ENCODE assay signal across 8 mouse cellular contexts in the genomic region with DNA sequence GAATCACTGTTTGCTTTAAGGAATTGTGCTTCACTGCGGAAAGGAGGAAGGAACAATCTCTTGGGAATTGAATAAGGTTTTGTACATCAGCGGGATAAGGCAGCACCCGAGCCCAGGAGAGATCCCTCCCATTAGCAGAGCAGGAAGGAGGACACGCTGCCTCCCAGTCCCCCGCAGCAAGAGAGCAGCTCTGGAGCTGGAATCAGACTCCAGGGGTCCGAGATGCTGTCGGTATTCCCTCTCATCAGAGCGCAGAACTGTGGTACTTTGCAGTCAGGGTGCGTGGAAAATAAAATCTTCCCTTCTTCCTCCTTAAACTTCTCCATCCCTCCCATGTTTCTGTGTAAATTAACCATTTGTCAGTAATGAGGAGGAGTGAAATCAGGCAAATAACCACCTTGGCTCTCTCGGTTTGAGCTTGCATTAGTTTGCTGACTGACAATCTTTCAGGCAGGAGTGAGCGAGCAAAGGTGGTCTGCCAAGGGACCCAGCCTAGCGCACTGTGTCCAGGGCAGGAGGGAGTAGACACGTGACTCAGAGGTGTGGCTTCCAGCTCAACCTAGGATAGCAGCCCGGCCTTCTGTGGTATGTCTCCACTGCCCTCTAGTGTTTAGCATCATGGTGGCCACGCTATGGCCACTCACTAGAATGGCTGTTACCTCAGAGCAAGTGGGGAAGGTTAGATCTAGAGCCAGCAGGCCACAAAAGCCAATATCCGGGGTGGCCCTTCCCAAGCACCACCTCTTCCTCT. TPM values are rescaled to one million over a fixed set of nuclear protein-coding genes. Genes with fewer than 3 reads are reported as not detected.
A peak's percentile ranks its signal among the peaks of the same experiment; 100 is the strongest.
DNase-seq lines count a peak whose midpoint lies in the region; ATAC-seq lines count a peak whose summit lies in the region.

No protein-coding gene starts in this region.

- DNase-seq in CD4-positive, CD25-positive, alpha-beta regulatory T cell, adult 2 months (ENCODE audit: low read depth, low spot score): peak; percentile 17
- DNase-seq in cerebellum, postnatal 25 days: peak; percentile 64 to 78
- DNase-seq in gastrocnemius, postnatal 10 days: peak; percentile 54
- peak; percentile 22 for DNase-seq in hindlimb bud, embryonic 11.5 days (ENCODE audit: extremely low spot score, low read depth, low spot score)
- peak; percentile 41 to 47 for DNase-seq in left cerebral cortex, postnatal 14 days (ENCODE audit: low spot score in 2 of 2)
- DNase-seq in right cerebral cortex, postnatal 25 days: peak; percentile 19

- ATAC-seq in CD4-positive, CD25-positive, alpha-beta regulatory T cell, adult 4 months: no peak
- peak; percentile 100 for ATAC-seq in megakaryocyte progenitor cell, adult 5-6 weeks (replicated peaks; ENCODE audit: poor library complexity)

- intact Hi-C loops in left cerebral cortex, postnatal 14 days (cut with DNase I): loop anchor here (10.0 kb wide), 1 partner anchor 150 kb away; the partner anchor contains the start of gene Anxa8

RNA-seq across cellular contexts. Expression of gene Syt15, which starts 15.4 kb away (rescaled TPM):
- polyA plus RNA-seq in CD4-positive, CD25-positive, alpha-beta regulatory T cell, adult 4 months (2017; shearing (Covaris generic)): under 1 TPM; 0.23 to 0.27 TPM
- total RNA-seq in gastrocnemius, postnatal 10 days (2021): 1 to 10 TPM in 1 of 2 experiments, under 1 TPM in 1; 0.89 to 1.6 TPM
- total RNA-seq in left cerebral cortex, postnatal 14 days (2021): 1 to 10 TPM in 1 of 2 experiments, under 1 TPM in 1; 0.83 to 1.4 TPM
- not detected in 2 replicates for total RNA-seq in megakaryocyte progenitor cell, adult 5-6 weeks (2015)
- not detected in 2 replicates for total RNA-seq in megakaryocyte progenitor cell, adult 5-6 weeks (2017)

RNA-seq across cellular contexts. Expression of gene Gprin2, which starts 33.4 kb away (rescaled TPM):
- polyA plus RNA-seq in CD4-positive, CD25-positive, alpha-beta regulatory T cell, adult 4 months (2017; shearing (Covaris generic)): under 1 TPM in 1 of 2 experiments, not detected in 1; 0.05 TPM
- total RNA-seq in gastrocnemius, postnatal 10 days (2021): under 1 TPM; 0.50 to 0.52 TPM
- total RNA-seq in left cerebral cortex, postnatal 14 days (2021): 1 to 10 TPM; 1.7 to 2.7 TPM
- not detected in 2 replicates for total RNA-seq in megakaryocyte progenitor cell, adult 5-6 weeks (2015)
- not detected in 2 replicates for total RNA-seq in megakaryocyte progenitor cell, adult 5-6 weeks (2017)

Comparison
In these comparisons a context has a peak if more than half of its experiments do, and no peak if none do; other contexts are left out.
1. DNase-seq: peak in every context shown above with its lines; median percentile 71 in cerebellum, postnatal 25 days; 54 in gastrocnemius, postnatal 10 days; 44 in left cerebral cortex, postnatal 14 days; 22 in hindlimb bud, embryonic 11.5 days; 19 in right cerebral cortex, postnatal 25 days; 17 in CD4-positive, CD25-positive, alpha-beta regulatory T cell, adult 2 months.